Mouse (Mus musculus): Measurements from ENCODE around the gene Ufc1. TPM values are rescaled to one million over a fixed set of nuclear protein-coding genes. Genes with fewer than 3 reads are reported as not detected.

The Ufc1 gene
- total RNA-seq, 2 experiments from 2014 or later = 91.2 to 93.4 TPM

GRCm38 (mm10) chr1:171287136-171288081 lies 7.4 kb downstream of the Ufc1 start, which contains the start of gene Usp21:
Gene Usp21, minus strand, starts transcription at chr1:171287991.
- intact Hi-C loops (cut with DNase I) = no loop called here
- peak; percentile 97 for DNase-seq

DNA sequence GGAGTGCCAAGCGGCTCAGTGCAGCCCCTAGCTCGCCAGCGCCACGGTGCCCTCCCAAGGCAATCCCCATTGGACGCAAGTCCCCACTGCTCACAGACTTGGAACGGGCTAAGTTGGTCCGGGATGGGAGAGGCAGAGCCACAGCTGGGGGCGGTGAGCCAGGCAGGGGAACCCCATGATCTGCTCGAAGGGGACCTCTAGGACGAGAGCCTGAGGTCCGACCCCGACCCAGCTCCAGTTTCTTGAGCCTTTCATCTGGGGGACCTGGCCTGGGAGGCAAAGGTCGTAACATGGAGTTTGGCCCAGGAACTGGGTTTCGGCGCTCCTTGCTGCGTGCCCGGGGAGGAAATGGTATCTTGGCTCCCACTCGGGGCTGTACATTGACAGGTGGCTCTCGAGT lies 8.3 kb downstream of the Ufc1 start:
- DNase-seq = no peak
- intact Hi-C loops (cut with DNase I) = no loop called here

DNA sequence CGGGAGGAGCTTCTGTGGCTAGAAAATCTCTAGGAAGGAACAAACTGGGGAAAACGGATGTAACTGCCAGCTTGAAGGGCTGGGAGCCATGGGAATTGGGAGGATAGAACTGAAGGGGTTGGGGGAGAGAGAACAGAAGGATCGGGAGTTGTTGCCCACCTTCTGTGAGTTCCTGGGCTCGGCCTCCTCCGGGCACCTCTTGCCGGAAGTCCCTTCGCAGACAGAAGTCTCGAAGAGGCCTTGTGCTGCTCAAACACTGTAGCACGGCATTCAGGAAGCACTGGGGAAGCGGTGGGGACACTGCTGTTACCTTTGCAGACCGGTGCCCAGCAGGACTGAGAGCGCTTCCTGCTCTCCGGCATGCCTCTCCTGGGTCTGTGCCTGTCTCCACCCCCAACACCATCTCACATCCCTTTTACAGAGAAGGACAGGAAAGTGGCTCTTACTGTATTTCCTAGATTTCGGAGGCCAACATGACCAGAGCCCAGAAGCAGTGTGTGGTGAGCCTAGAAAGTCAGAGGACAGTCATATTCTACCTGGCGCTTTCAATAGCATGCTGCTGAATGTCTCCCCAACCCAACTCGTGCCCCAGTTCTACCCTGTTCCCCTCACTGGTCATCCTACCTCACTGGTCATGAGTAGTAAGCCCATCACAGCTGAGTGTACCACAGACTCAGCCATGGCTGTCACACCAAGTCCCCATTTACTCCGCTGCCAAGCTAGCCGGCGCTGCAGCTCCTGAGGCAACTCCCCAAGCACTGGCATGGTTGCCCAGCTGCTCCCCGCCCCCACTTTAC lies 9.5 kb downstream of the Ufc1 start:
- intact Hi-C loops (cut with DNase I) = no loop called here
- no peak for DNase-seq

- intact Hi-C loops (cut with DNase I) = no loop called here
- DNase-seq = no peak
Observed at GRCm38 (mm10) chr1:171284491-171284890, 10.3 kb downstream of the Ufc1 start.

- intact Hi-C loops (cut with DNase I) = no loop called here
- DNase-seq = no peak
Observed at GRCm38 (mm10) chr1:171283188-171284160, 11.3 kb downstream of the Ufc1 start.

GRCm38 (mm10) chr1:171282086-171282805 lies 12.6 kb downstream of the Ufc1 start:
- DNase-seq = no peak
- intact Hi-C loops (cut with DNase I) = no loop called here

GRCm38 (mm10) chr1:171281528-171281923 lies 13.3 kb downstream of the Ufc1 start:
- intact Hi-C loops (cut with DNase I) = no loop called here

GRCm38 (mm10) chr1:171280916-171281527 lies 13.8 kb downstream of the Ufc1 start, which contains the start of gene Ppox:
Gene Ppox, minus strand, starts transcription at chr1:171281186.
- intact Hi-C loops (cut with DNase I) = no loop called here

More at GRCm38 (mm10) chr1:171281528-171281923, 13.3 kb downstream of the Ufc1 start:
- DNase-seq = peak; percentile 80

GRCm38 (mm10) chr1:171280250-171280915 lies 14.4 kb downstream of the Ufc1 start:
- no peak for DNase-seq
- intact Hi-C loops (cut with DNase I) = no loop called here

More at GRCm38 (mm10) chr1:171280916-171281527, 13.8 kb downstream of the Ufc1 start, which contains the start of gene Ppox:
- peak; percentile 90 for DNase-seq

DNA sequence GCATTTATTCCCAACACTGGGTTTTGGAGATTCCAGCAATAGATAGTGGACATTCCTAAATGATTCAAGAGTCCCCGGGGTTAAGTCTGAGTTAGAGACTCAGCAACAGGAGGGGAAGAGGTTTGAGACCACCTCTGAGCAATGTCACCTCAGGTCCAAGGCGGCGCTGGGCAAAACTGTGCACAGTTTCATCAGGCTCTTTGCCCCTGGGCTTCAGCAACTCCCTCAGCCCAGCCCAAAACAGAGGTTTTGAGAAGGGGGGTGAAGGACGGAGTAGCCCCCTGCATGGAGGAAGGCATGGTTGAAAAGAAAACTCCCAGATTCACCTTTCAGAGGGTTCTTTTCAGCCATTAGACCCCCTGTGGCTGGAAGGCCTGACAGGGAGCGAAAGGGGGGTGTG lies 15.1 kb downstream of the Ufc1 start:
- intact Hi-C loops (cut with DNase I) = no loop called here
- DNase-seq = no peak

DNA sequence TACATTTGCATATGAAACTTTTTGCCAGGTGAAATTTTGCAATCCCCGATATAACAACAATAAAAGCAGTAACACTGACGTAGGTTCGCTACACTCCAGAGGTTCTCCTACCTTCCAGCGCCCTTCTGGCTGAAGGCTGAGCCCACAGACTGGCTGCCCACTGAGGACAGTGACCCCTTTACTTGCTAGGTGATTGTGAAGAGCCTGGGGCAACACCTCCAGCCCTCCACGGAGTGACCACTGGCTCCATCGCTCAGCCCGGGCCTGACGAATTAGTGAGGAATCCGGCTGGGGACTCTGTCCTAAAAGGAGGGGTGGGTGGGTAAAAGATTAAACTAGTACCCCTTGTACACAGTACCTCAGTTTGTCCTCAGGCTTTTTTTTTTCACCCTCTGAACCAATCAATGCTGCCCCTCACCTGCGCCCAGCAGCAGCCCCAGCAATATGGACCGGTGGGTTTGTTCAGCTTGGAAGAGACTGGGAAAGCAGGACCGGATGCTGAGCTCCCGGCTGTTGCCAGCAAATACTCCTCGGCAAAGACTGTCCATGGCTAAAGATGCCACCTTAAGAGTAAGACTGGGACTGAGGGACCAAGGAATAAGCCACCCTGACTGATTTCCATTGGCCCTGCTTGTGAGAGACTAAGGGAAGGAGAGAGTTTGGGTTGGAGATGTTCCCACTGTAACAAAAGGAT lies 15.7 kb downstream of the Ufc1 start:
- intact Hi-C loops (cut with DNase I) = no loop called here
- no peak for DNase-seq

- intact Hi-C loops (cut with DNase I) = no loop called here
- DNase-seq = no peak
Observed at GRCm38 (mm10) chr1:171278436-171278835, 16.4 kb downstream of the Ufc1 start.

GRCm38 (mm10) chr1:171277736-171278135 lies 17.1 kb downstream of the Ufc1 start:
- intact Hi-C loops (cut with DNase I) = no loop called here
- no peak for DNase-seq

- DNase-seq = no peak
- intact Hi-C loops (cut with DNase I) = no loop called here
Observed at GRCm38 (mm10) chr1:171276110-171276748, 18.6 kb downstream of the Ufc1 start.

GRCm38 (mm10) chr1:171275144-171275734 lies 19.6 kb downstream of the Ufc1 start:
- no peak for DNase-seq
- intact Hi-C loops (cut with DNase I) = no loop called here

GRCm38 (mm10) chr1:171274171-171274570 lies 20.7 kb downstream of the Ufc1 start:
- intact Hi-C loops (cut with DNase I) = no loop called here

GRCm38 (mm10) chr1:171272086-171272485 lies 22.7 kb downstream of the Ufc1 start:
- DNase-seq = no peak
- intact Hi-C loops (cut with DNase I) = no loop called here

More at GRCm38 (mm10) chr1:171274171-171274570, 20.7 kb downstream of the Ufc1 start:
- DNase-seq = no peak
